Mouse (Mus musculus): ENCODE measurements around the gene Mtmr14. TPM values are rescaled to one million over a fixed set of nuclear protein-coding genes. Genes with fewer than 3 reads are reported as not detected.

Mtmr14 gene
- polyA plus RNA-seq (2021; fragmentation: Nextera tagmentation), result 12.2 and 14.7 TPM in 2 replicates
- long read RNA-seq, experiment 1, transcript Mtmr14-201 (19 exons, 2,676 nt), result major isoform, 45 of 104 reads
- long read RNA-seq, experiment 1, partial matches to known transcripts, result 6 of 104 reads
- long read RNA-seq, experiment 1, other reads (novel, unspliced or antisense), result 53 of 104 reads
- long read RNA-seq, experiment 2, transcript Mtmr14-201 (19 exons, 2,676 nt), result major isoform, 6 of 19 reads
- long read RNA-seq, experiment 2, partial matches to known transcripts, result 2 of 19 reads
- long read RNA-seq, experiment 2, other reads (novel, unspliced or antisense), result 11 of 19 reads

GRCm38 (mm10) chr6:113237542-113238270 is at the start of gene Mtmr14:
Gene Mtmr14, plus strand, starts transcription at chr6:113237843.

GRCm38 (mm10) chr6:113194841-113195595 is 42.6 kb upstream of the Mtmr14 start, which contains the start of gene Lhfpl4:
Gene Lhfpl4, minus strand, starts transcription at chr6:113195384.

GRCm38 (mm10) chr6:113282101-113282802 is 44.6 kb downstream of the Mtmr14 start, which contains the start of gene Cpne9:
Gene Cpne9, plus strand, starts transcription at chr6:113282307.

GRCm38 (mm10) chr6:113306986-113307349 is 69.3 kb downstream of the Mtmr14 start, which contains the start of gene Brpf1:
Gene Brpf1, plus strand, starts transcription at chr6:113307137.

GRCm38 (mm10) chr6:113326533-113327315 is 89.1 kb downstream of the Mtmr14 start, which contains the start of gene Ogg1:
Gene Ogg1, plus strand, starts transcription at chr6:113326972.

Other genes with a start within 250 kb of the Mtmr14 start
- gene Thumpd3, start 191.6 kb upstream of the Mtmr14 start, polyA plus RNA-seq (2021; fragmentation: Nextera tagmentation), result 27.8 and 32.3 TPM in 2 replicates
- gene Setd5, start 160.5 kb upstream of the Mtmr14 start, polyA plus RNA-seq (2021; fragmentation: Nextera tagmentation), result 7.6 and 7.9 TPM in 2 replicates
- gene Lhfpl4, start 42.5 kb upstream of the Mtmr14 start, polyA plus RNA-seq (2021; fragmentation: Nextera tagmentation), result 11.3 and 16.3 TPM in 2 replicates
- gene Cpne9, start 44.5 kb downstream of the Mtmr14 start, polyA plus RNA-seq (2021; fragmentation: Nextera tagmentation), result 45.4 and 61.0 TPM in 2 replicates
- 3.6 and 9.5 TPM in 2 replicates for gene Brpf1, start 69.3 kb downstream of the Mtmr14 start, polyA plus RNA-seq (2021; fragmentation: Nextera tagmentation)
- 2.1 and 4.3 TPM in 2 replicates for gene Ogg1, start 89.1 kb downstream of the Mtmr14 start, polyA plus RNA-seq (2021; fragmentation: Nextera tagmentation)
- gene Camk1, start 106.1 kb downstream of the Mtmr14 start, polyA plus RNA-seq (2021; fragmentation: Nextera tagmentation), result 117 and 124 TPM in 2 replicates
- 16.2 and 28.5 TPM in 2 replicates for gene Tada3, start 140.0 kb downstream of the Mtmr14 start, polyA plus RNA-seq (2021; fragmentation: Nextera tagmentation)
- gene Arpc4, start 140.3 kb downstream of the Mtmr14 start, polyA plus RNA-seq (2021; fragmentation: Nextera tagmentation), result 287 and 388 TPM in 2 replicates
- gene Ttll3, start 151.4 kb downstream of the Mtmr14 start, polyA plus RNA-seq (2021; fragmentation: Nextera tagmentation), result 3.0 and 3.4 TPM in 2 replicates
- gene Rpusd3, start 181.5 kb downstream of the Mtmr14 start, polyA plus RNA-seq (2021; fragmentation: Nextera tagmentation), result 16.2 and 16.3 TPM in 2 replicates
- gene Cidec, start 197.9 kb downstream of the Mtmr14 start, polyA plus RNA-seq (2021; fragmentation: Nextera tagmentation), result not detected in 2 replicates
- 76.8 and 86.7 TPM in 2 replicates for gene Jagn1, start 204.7 kb downstream of the Mtmr14 start, polyA plus RNA-seq (2021; fragmentation: Nextera tagmentation)
- 0.17 and 0.43 TPM in 2 replicates for gene Il17re, start 220.6 kb downstream of the Mtmr14 start, polyA plus RNA-seq (2021; fragmentation: Nextera tagmentation)
- 5.2 and 6.6 TPM in 2 replicates for gene Il17rc, start 233.6 kb downstream of the Mtmr14 start, polyA plus RNA-seq (2021; fragmentation: Nextera tagmentation)
- 78.3 and 85.0 TPM in 2 replicates for gene Creld1, start 245.5 kb downstream of the Mtmr14 start, polyA plus RNA-seq (2021; fragmentation: Nextera tagmentation)

All from left cerebral cortex, adult 6 months (tissue).